Mouse (Mus musculus) small intestine, adult 2 months (tissue): ENCODE data around the gene Snx13. TPM values are rescaled to one million over a fixed set of nuclear protein-coding genes. Genes with fewer than 3 reads are reported as not detected.

Experiments used
- H3K27ac ChIP-seq: fragments of 200-500 bp; 2 replicates; pipeline ENCODE4 v1.5.1; 2012; ENCODE audit warnings: low read depth, low read length, control low read depth, inconsistent platforms; ENCODE audit not compliant: insufficient read depth
- H3K27me3 ChIP-seq: fragments of 200-500 bp; 2 replicates; pipeline ENCODE4 v1.6.1; 2012; ENCODE audit warnings: mild to moderate bottlenecking, moderate library complexity, low read length, inconsistent platforms; ENCODE audit not compliant: control insufficient read depth, insufficient read depth
- H3K36me3 ChIP-seq: fragments of 200-500 bp; 2 replicates; pipeline ENCODE4 v1.6.1; 2012; ENCODE audit warnings: mild to moderate bottlenecking, low read length, control low read depth, inconsistent platforms; ENCODE audit not compliant: control insufficient read depth, insufficient read depth
- H3K4me1 ChIP-seq: fragments of 200-500 bp; 2 replicates; pipeline ENCODE4 v1.6.1; 2012; ENCODE audit warnings: low read length, inconsistent platforms, mixed read lengths; ENCODE audit not compliant: control insufficient read depth, insufficient read depth, insufficient read length
- H3K4me3 ChIP-seq: fragments of 200-500 bp; 2 replicates; pipeline ENCODE4 v1.5.1; 2012; ENCODE audit warnings: low read depth, mild to moderate bottlenecking, control low read depth, inconsistent platforms, low read length, moderate library complexity
- CTCF ChIP-seq: fragments of 200-500 bp; IDR thresholded peaks from 2 replicates; pipeline ENCODE4 v1.5.1; 2012; ENCODE audit warnings: low read depth, mild to moderate bottlenecking, control low read depth, inconsistent platforms, low read length, moderate library complexity, mixed read lengths; ENCODE audit not compliant: insufficient replicate concordance, insufficient read length; ENCODE audit errors: extremely low read depth
- POLR2A ChIP-seq: fragments of 200-500 bp; IDR thresholded peaks from 2 replicates; pipeline ENCODE4 v1.6.1; 2012; ENCODE audit warnings: low read depth, mild to moderate bottlenecking, control low read depth, inconsistent platforms, low read length, moderate library complexity
- WGBS: fragments of 180-500 bp; shearing (Covaris S2); methylation state at CpG from one replicate; pipeline ENCODE4 v1.1.7; 2018; 5-methylcytosine and 5-hydroxymethylcytosine counted together
- polyA plus RNA-seq: library from polyadenylated mRNA; depleted of rRNA; stranded (reverse); fragments of >200 nt; gene quantifications from 2 replicates; pipeline ENCODE4 v1.2.3, GENCODE M21; 2012

Snx13 gene
- polyA plus RNA-seq, 1 experiment, result 3.0 TPM

- no peaks in the 10 kb centered on the region for H3K27me3 ChIP-seq
- peaks cover 4% of the 10 kb centered on the region; the same call in 1 of the 2 replicates for H3K4me1 ChIP-seq
- H3K4me3 ChIP-seq, result no peak overlapping the region
- TF ChIP-seq POLR2A (no peak), CTCF (no peak)
- no peaks in the 10 kb centered on the region for H3K36me3 ChIP-seq
- no peak overlapping the region for H3K27ac ChIP-seq
- WGBS, result 18% methylated on average over 3 of the region's 3 CpGs
These were observed 1.9 kb downstream of the Snx13 start for GRCm38 (mm10) chr12:35048891-35049290.

DNA sequence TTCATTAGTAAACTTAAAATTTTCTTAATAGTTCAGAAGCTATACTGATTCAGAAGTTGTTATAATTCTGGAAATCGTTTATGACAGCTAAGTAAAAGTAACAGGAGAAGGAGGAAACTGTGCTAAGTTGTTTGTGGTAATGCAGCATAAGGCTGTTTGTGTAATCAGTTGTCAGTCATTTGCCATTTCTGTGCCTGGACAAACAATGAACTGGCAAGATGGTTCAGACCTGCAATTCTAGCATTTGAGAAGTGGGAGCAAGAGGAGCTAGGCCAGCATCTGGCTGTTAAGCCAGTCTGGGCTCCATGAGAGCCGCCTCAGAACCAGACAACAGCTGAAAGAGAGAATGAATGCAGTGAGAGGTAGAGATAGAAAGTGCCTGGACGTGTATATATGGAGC lies 3.5 kb downstream of the Snx13 start:
- Histone ChIP-seq H3K27ac (no peak overlapping the region), H3K4me3 (no peak overlapping the region), H3K27me3 (no peaks in the 10 kb centered on the region), H3K36me3 (no peaks in the 10 kb centered on the region), H3K4me1 (peaks cover 6% of the 10 kb centered on the region; the same call in 1 of the 2 replicates)
- 48% methylated on average over 3 of the region's 3 CpGs for WGBS
- TF ChIP-seq CTCF (no peak), POLR2A (no peak)

- peaks cover 6% of the 10 kb centered on the region; the same call in 1 of the 2 replicates for H3K4me1 ChIP-seq
- no peak overlapping the region for H3K4me3 ChIP-seq
- TF ChIP-seq CTCF, result no peak
- no peak for TF ChIP-seq POLR2A
- H3K36me3 ChIP-seq, result no peaks in the 10 kb centered on the region
- no peak overlapping the region for H3K27ac ChIP-seq
- H3K27me3 ChIP-seq, result no peaks in the 10 kb centered on the region
- WGBS, result 54% methylated on average over 7 of the region's 7 CpGs
These were observed 4.2 kb downstream of the Snx13 start for GRCm38 (mm10) chr12:35050964-35051758.

GRCm38 (mm10) chr12:35054420-35054819 lies 7.4 kb downstream of the Snx13 start:
- H3K4me1 ChIP-seq, result peaks cover 6% of the 10 kb centered on the region; the same call in 1 of the 2 replicates
- WGBS, result 78% methylated on average over 6 of the region's 6 CpGs
- H3K27ac ChIP-seq, result no peak overlapping the region

DNA sequence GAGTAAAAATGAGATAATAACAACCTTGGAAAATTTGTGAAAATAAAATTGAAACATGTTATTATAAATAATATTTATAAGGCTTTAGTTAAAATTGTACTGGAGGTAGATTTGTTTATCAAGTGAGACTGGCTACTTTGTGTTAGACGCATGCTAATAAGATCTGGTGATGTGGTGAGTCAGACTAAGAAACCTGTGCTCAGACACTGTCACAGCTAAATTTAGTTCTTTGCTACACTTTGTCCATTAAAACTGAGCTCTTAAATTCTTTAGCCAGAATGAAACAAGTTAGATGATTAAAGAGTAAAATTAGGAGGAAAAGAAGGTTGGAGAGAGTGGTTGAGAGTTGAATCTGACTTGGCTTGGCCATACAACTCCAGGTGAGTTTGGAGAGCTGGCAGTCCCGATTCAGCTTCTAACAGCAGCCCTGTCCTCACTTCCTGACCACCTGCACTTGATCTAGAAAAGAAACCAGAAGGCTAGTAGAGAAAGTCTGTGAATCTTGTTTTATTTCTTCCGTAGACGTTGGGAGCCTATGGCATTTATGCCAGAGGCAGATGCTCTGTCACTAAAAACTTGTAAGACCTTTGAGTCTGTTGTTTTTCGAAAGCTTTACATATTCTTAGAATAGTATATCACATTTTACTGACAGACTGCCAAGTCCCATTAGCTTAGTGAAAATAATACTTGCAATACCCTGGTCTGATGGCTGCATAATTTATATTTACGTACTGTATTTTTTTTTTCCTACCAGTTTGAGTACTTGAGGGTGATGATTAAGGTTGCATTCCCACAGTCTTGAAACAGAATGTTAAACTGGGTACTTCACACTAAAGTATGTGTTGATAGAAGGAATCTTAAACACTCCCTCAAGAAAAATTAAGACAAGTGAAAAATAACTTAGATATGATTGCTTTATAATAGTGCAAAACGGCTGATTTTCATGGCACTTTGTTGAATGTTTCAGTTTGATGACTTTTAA lies 8.4 kb downstream of the Snx13 start:
- WGBS, result 72% methylated on average over 7 of the region's 7 CpGs
- TF ChIP-seq CTCF (no peak), POLR2A (no peak)

More at GRCm38 (mm10) chr12:35054420-35054819, 7.4 kb downstream of the Snx13 start:
- Histone ChIP-seq H3K27me3 (no peaks in the 10 kb centered on the region), H3K4me3 (no peak overlapping the region), H3K36me3 (no peaks in the 10 kb centered on the region)
- TF ChIP-seq POLR2A (no peak), CTCF (no peak)

GRCm38 (mm10) chr12:35063697-35064468 lies 16.9 kb downstream of the Snx13 start:
- 0 out of 2 replicates have a peak, but pooled peaks cover 3% of the 10 kb centered on the region for H3K4me1 ChIP-seq
- H3K27me3 ChIP-seq, result no peaks in the 10 kb centered on the region
- H3K4me3 ChIP-seq, result no peak overlapping the region
- TF ChIP-seq POLR2A (no peak), CTCF (no peak)
- WGBS, result 57% methylated on average over 3 of the region's 3 CpGs
- no peaks in the 10 kb centered on the region for H3K36me3 ChIP-seq
- no peak overlapping the region for H3K27ac ChIP-seq

More for the DNA sequence above, 8.4 kb downstream of the Snx13 start:
- Histone ChIP-seq H3K27ac (no peak overlapping the region), H3K4me1 (peaks cover 4% of the 10 kb centered on the region; the same call in 1 of the 2 replicates), H3K27me3 (no peaks in the 10 kb centered on the region), H3K4me3 (no peak overlapping the region), H3K36me3 (no peaks in the 10 kb centered on the region)
